Mouse (Mus musculus): Measurements from ENCODE around the gene Rbl2.

- no peak for TF ChIP-seq CTCF (IDR thresholded peaks at IDR 0.05)
- no peak for TF ChIP-seq EP300 (IDR thresholded peaks at IDR 0.05)
Observed at GRCm38 (mm10) chr8:91069834-91070233, at the start of gene Rbl2.
